Mouse (Mus musculus) gastrocnemius, adult 8-10 months (tissue): Measurements from ENCODE around the gene Dbp. TPM values are rescaled to one million over a fixed set of nuclear protein-coding genes. Genes with fewer than 3 reads are reported as not detected.

ENCODE experiments used
- total RNA-seq, 4 experiments: library from RNA; stranded (reverse); gene quantifications; 2 replicates each; pipeline ENCODE4 v1.2.4; 2022

Dbp gene
- total RNA-seq, 4 experiments from 2014 or later: 69.5 to 173 (median 143) TPM

Other genes starting within 250 kb of the Dbp start
- gene Ftl1, start 245.2 kb upstream of the Dbp start, total RNA-seq: 100 to 1,000 TPM in 3 of 4 experiments, 10 to 100 TPM in 1; 83.2 to 132 (median 121) TPM
- gene Bax, start 238.2 kb upstream of the Dbp start, total RNA-seq: 10 to 100 TPM; 14.5 to 17.8 (median 15.3) TPM
- not detected for gene Tulp2, start 223.2 kb upstream of the Dbp start, total RNA-seq
- 10 to 100 TPM in 3 of 4 experiments, 1 to 10 TPM in 1; 9.7 to 19.4 (median 11.8) TPM for gene Gm45808, start 218.3 kb upstream of the Dbp start, total RNA-seq
- gene Dhdh, start 216.3 kb upstream of the Dbp start, total RNA-seq: 10 to 100 TPM; 22.2 to 29.9 (median 27.6) TPM
- 10 to 100 TPM; 51.1 to 66.1 (median 56.8) TPM for gene Nucb1, start 194.7 kb upstream of the Dbp start, total RNA-seq
- gene Ppp1r15a, start 178.8 kb upstream of the Dbp start, total RNA-seq: 10 to 100 TPM; 19.6 to 34.3 (median 29.4) TPM
- 1 to 10 TPM; 1.4 to 5.4 (median 4.6) TPM for gene Plekha4, start 178.8 kb upstream of the Dbp start, total RNA-seq
- 1 to 10 TPM in 1 of 4 experiments, under 1 TPM in 2, not detected in 1; 0.52 to 2.8 (median 0.56) TPM for gene Hsd17b14, start 150.2 kb upstream of the Dbp start, total RNA-seq
- gene Bcat2, start 134.9 kb upstream of the Dbp start, total RNA-seq: 100 to 1,000 TPM in 1 of 4 experiments, 10 to 100 TPM in 3; 82.2 to 107 (median 91.8) TPM
- not detected for gene Fgf21, start 89.6 kb upstream of the Dbp start, total RNA-seq
- not detected for gene Fut1, start 87.8 kb upstream of the Dbp start, total RNA-seq
- gene Izumo1, start 83.3 kb upstream of the Dbp start, total RNA-seq: not detected
- 1 to 10 TPM; 5.1 to 7.0 (median 5.3) TPM for gene Rasip1, start 77.6 kb upstream of the Dbp start, total RNA-seq
- gene Mamstr, start 65.1 kb upstream of the Dbp start, total RNA-seq: 10 to 100 TPM; 18.5 to 36.8 (median 28.8) TPM
- gene Fut2, start 38.7 kb upstream of the Dbp start, total RNA-seq: under 1 TPM; 0.12 to 0.29 (median 0.20) TPM
- under 1 TPM; 0.18 to 0.48 (median 0.27) TPM for gene Ntn5, start 21.1 kb upstream of the Dbp start, total RNA-seq
- under 1 TPM in 3 of 4 experiments, not detected in 1; 0.12 to 0.18 (median 0.16) TPM for gene Sec1, start 10.7 kb upstream of the Dbp start, total RNA-seq
- gene Car11, start 5.2 kb upstream of the Dbp start, total RNA-seq: 10 to 100 TPM; 14.3 to 18.2 (median 16.1) TPM
- gene Rpl18, start 10.4 kb downstream of the Dbp start, total RNA-seq: 100 to 1,000 TPM; 479 to 609 (median 594) TPM
- 10 to 100 TPM; 10.6 to 15.0 (median 13.0) TPM for gene Sphk2, start 12.9 kb downstream of the Dbp start, total RNA-seq
- under 1 TPM in 2 of 4 experiments, not detected in 2; 0.10 to 0.38 TPM for gene Fam83e, start 16.1 kb downstream of the Dbp start, total RNA-seq
- not detected for gene Spaca4, start 20.7 kb downstream of the Dbp start, total RNA-seq
- gene Lmtk3, start 78.7 kb downstream of the Dbp start, total RNA-seq: not detected
- gene Sult2b1, start 79.6 kb downstream of the Dbp start, total RNA-seq: not detected
- gene Cyth2, start 109.5 kb downstream of the Dbp start, total RNA-seq: 10 to 100 TPM; 25.2 to 34.3 (median 30.8) TPM
- under 1 TPM in 2 of 4 experiments, not detected in 2; 0.11 to 0.29 TPM for gene Kcnj14, start 119.7 kb downstream of the Dbp start, total RNA-seq
- gene Grwd1, start 125.9 kb downstream of the Dbp start, total RNA-seq: 10 to 100 TPM; 15.5 to 17.3 (median 16.1) TPM
- 10 to 100 TPM; 68.0 to 73.7 (median 70.1) TPM for gene Kdelr1, start 167.7 kb downstream of the Dbp start, total RNA-seq
- gene Grin2d, start 173.3 kb downstream of the Dbp start, total RNA-seq: under 1 TPM in 2 of 4 experiments, not detected in 2; 0.07 to 0.11 TPM
- not detected for gene Syngr4, start 191.6 kb downstream of the Dbp start, total RNA-seq
- 10 to 100 TPM; 52.6 to 67.7 (median 56.3) TPM for gene Tmem143, start 191.9 kb downstream of the Dbp start, total RNA-seq
- gene Emp3, start 216.3 kb downstream of the Dbp start, total RNA-seq: 10 to 100 TPM in 1 of 4 experiments, 1 to 10 TPM in 3; 6.2 to 10.2 (median 6.8) TPM
- under 1 TPM in 3 of 4 experiments, not detected in 1; 0.19 to 0.85 (median 0.29) TPM for gene Ccdc114, start 219.0 kb downstream of the Dbp start, total RNA-seq